Mouse (Mus musculus): ENCODE measurements at regions not wholly inside any gene's neighbourhood (a gene's known extent, or its start where the extent isn't known, plus 50 kb on each side); places are given as distances from the start of the nearest gene placed in this dataset.

GRCm38 (mm10) chr3:148268812-148269211 lies 721.5 kb downstream of the Adgrl2 start:
- TF ChIP-seq CTCF (IDR thresholded peaks at IDR 0.05; ENCODE audit: low read depth) (no peak), EP300 (IDR thresholded peaks at IDR 0.05; ENCODE audit: low read depth) (no peak)

All from heart, postnatal 0 days (tissue).